Mouse (Mus musculus) embryonic facial prominence, embryonic 13.5 days (tissue): ENCODE results near the gene Plscr1. TPM values are rescaled to one million over a fixed set of nuclear protein-coding genes. Genes with fewer than 3 reads are reported as not detected.

ENCODE experiments used
- microRNA-seq: library from miRNA; unstranded; fragments of <30 nt; microRNA quantifications from one replicate; pipeline ENCODE4, GENCODE M21; 2016
- polyA plus RNA-seq: library from polyadenylated mRNA; unstranded; fragments of >200 nt; fragmentation: Nextera tagmentation; extraction: Ambion mirVana; gene quantifications from 2 replicates; pipeline ENCODE4 v1.2.1, GENCODE M21; 2015

Plscr1 gene
- polyA plus RNA-seq, 1 experiment from 2014 or later: 15.9 TPM

Small RNA genes within 50 kb of the gene (microRNA-seq; reads per million reads assigned to microRNA genes)
- gene Mir6386: not detected

Other genes with a start within 250 kb of the Plscr1 start
- not detected in 2 replicates for gene Plscr5, start 56.8 kb upstream of the Plscr1 start, polyA plus RNA-seq
- gene Plscr2, start 25.9 kb downstream of the Plscr1 start, polyA plus RNA-seq: 1.2 and 1.3 TPM in 2 replicates
- gene 1700057G04Rik, start 59.6 kb downstream of the Plscr1 start, polyA plus RNA-seq: not detected in 2 replicates
- 4.8 and 5.1 TPM in 2 replicates for gene Plscr4, start 207.6 kb downstream of the Plscr1 start, polyA plus RNA-seq